In the genomic region with DNA sequence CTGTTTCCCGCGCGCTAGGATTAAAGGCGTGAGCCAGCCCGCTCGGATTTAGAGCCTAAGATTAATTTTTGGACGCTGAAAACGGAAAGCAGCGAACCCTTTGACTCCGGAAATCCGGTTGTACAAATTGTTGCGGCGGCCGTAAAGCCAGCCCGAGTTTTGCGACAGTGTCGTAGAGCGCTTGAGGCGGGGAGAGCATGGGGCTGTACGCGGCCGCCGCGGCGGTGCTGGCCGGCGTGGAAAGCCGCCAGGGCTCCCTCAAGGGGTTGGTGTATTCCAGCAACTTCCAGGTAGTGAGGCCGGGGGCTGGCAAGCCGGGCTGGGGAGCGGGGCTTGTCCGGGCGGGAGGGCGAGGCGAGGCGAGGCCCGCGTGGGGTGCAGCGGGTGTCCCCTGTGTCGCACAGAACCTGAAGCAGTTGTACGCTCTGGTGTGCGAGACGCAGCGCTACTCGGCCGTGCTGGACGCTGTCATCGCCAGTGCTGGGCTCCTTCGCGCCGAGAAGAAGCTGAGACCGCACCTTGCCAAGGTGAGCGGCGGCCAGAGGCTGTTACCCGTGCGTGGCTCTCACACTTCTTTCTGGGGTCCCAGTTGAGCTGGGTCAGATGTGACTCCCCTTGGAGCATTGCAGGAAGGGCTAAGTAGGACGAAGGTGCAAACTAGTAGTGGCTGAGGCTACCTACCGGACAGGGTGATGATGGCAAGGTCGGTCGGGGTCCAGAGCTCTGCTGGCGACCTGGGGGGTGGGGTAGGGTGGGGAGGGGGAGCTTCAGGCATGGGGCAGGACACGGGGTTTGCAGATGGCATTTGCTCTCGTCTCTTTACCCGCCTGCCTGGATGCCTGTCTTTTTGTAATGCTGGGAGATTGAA, we compare ENCODE assay signal across 8 mouse cellular contexts. TPM values are rescaled to one million over a fixed set of nuclear protein-coding genes. Genes with fewer than 3 reads are reported as not detected.
A peak's percentile ranks its signal among the peaks of the same experiment; 100 is the strongest.
DNase-seq lines count a peak whose midpoint lies in the region; ATAC-seq and TF ChIP-seq lines count a peak whose summit lies in the region.

Gene Nsun5, plus strand, starts transcription at position 167 of the 868 bp plus-strand sequence.

- TF ChIP-seq EP300 in liver, embryonic 14.5 days (IDR thresholded peaks at IDR 0.05; ENCODE audit: low read depth) = no peak
- TF ChIP-seq EP300 in stomach, postnatal 0 days (optimal IDR thresholded peaks at IDR 0.05) = no peak

- H3K27me3 ChIP-seq in forebrain, embryonic 10.5 days (ENCODE audit: poor library complexity, severe bottlenecking) = no peaks in the 10 kb centered on the region
- H3K27me3 ChIP-seq in heart, embryonic 15.5 days = 0 out of 2 replicates have a peak, but pooled peaks cover 8% of the 10 kb centered on the region
- no peaks in the 10 kb centered on the region for H3K27me3 ChIP-seq in liver, embryonic 14.5 days (ENCODE audit: control insufficient read depth, insufficient read depth, low read length)
- no peaks in the 10 kb centered on the region for H3K27me3 ChIP-seq in neural tube, embryonic 11.5 days (ENCODE audit: control insufficient read depth, insufficient read depth, low read length)
- no peaks in the 10 kb centered on the region for H3K27me3 ChIP-seq in stomach, postnatal 0 days (ENCODE audit: control insufficient read depth, insufficient read depth, low read length)

- peaks cover 40% of the 10 kb centered on the region for H3K36me3 ChIP-seq in forebrain, embryonic 10.5 days (replicated peaks)
- H3K36me3 ChIP-seq in heart, embryonic 15.5 days = peaks cover 36% of the 10 kb centered on the region
- peaks cover 12% of the 10 kb centered on the region for H3K36me3 ChIP-seq in liver, embryonic 14.5 days (replicated peaks; ENCODE audit: control insufficient read depth, insufficient read depth, low read depth)
- H3K36me3 ChIP-seq in neural tube, embryonic 11.5 days (ENCODE audit: control insufficient read depth, insufficient read depth, low read length) = peaks cover 7% of the 10 kb centered on the region
- peaks cover 13% of the 10 kb centered on the region; the same call in 1 of the 2 replicates for H3K36me3 ChIP-seq in stomach, postnatal 0 days (ENCODE audit: control insufficient read depth, insufficient read depth, low read length)

- peaks cover 7% of the 10 kb centered on the region for H3K9me3 ChIP-seq in forebrain, embryonic 10.5 days
- no peaks in the 10 kb centered on the region for H3K9me3 ChIP-seq in heart, embryonic 15.5 days (replicated peaks)
- H3K9me3 ChIP-seq in liver, embryonic 14.5 days (ENCODE audit: control insufficient read depth, low read length) = no peaks in the 10 kb centered on the region
- no peaks in the 10 kb centered on the region for H3K9me3 ChIP-seq in neural tube, embryonic 11.5 days (ENCODE audit: control insufficient read depth, low read length)
- no peaks in the 10 kb centered on the region for H3K9me3 ChIP-seq in stomach, postnatal 0 days (ENCODE audit: control insufficient read depth, low read length)

- H3K9ac ChIP-seq in heart, embryonic 15.5 days = peak within 1 kb of the TSS; percentile 87
- H3K9ac ChIP-seq in liver, embryonic 14.5 days (replicated peaks) = peak within 1 kb of the TSS; percentile 84
- H3K9ac ChIP-seq in neural tube, embryonic 11.5 days (ENCODE audit: low read length) = peak within 1 kb of the TSS; percentile 77
- peak within 1 kb of the TSS; percentile 88 for H3K9ac ChIP-seq in stomach, postnatal 0 days (ENCODE audit: low read length)

- peak; percentile 91 for ATAC-seq in CD4-positive, CD25-positive, alpha-beta regulatory T cell, adult 4 months
- ATAC-seq in heart, embryonic 15.5 days (replicated peaks; ENCODE audit: insufficient number of reproducible peaks, insufficient read depth, low FRiP score, low read depth) = peak; percentile 67
- peak; percentile 82 for ATAC-seq in liver, embryonic 14.5 days (ENCODE audit: insufficient read depth)
- peak; percentile 67; the same call in 1 of the 2 replicates for ATAC-seq in neural tube, embryonic 11.5 days (ENCODE audit: insufficient read depth, low FRiP score, low TSS enrichment)
- peak; percentile 83 for ATAC-seq in stomach, postnatal 0 days (ENCODE audit: low FRiP score, low TSS enrichment)

- peak within 1 kb of the TSS; percentile 82 for H3K4me2 ChIP-seq in heart, embryonic 15.5 days
- peak within 1 kb of the TSS; percentile 92 for H3K4me2 ChIP-seq in liver, embryonic 14.5 days (ENCODE audit: low read depth)
- peak within 1 kb of the TSS; percentile 89 for H3K4me2 ChIP-seq in neural tube, embryonic 11.5 days (ENCODE audit: low read depth)
- H3K4me2 ChIP-seq in stomach, postnatal 0 days (replicated peaks; ENCODE audit: low read depth) = peak within 1 kb of the TSS; percentile 91

- peak within 1 kb of the TSS; percentile 88 for H3K27ac ChIP-seq in forebrain, embryonic 10.5 days
- H3K27ac ChIP-seq in heart, embryonic 15.5 days = peak within 1 kb of the TSS; percentile 78
- H3K27ac ChIP-seq in liver, embryonic 14.5 days = peak within 1 kb of the TSS; percentile 83
- H3K27ac ChIP-seq in neural tube, embryonic 11.5 days (ENCODE audit: low read depth, low read length) = peak within 1 kb of the TSS; percentile 63; the same call in 1 of the 2 replicates
- peak within 1 kb of the TSS; percentile 78 for H3K27ac ChIP-seq in stomach, postnatal 0 days (replicated peaks)

- DNase-seq in c-Kit-negative CD71-positive TER-119-positive erythroid progenitor cells, embryonic 14.5 days (ENCODE audit: low read depth, low spot score) = peak; percentile 91
- DNase-seq in forebrain, embryonic 10.5 days (ENCODE audit: extremely low spot score, low spot score) = peak; percentile 95
- peak; percentile 97 to 98 for DNase-seq in kidney, postnatal 25 days
- peak; percentile 92 to 93 (median 93) for DNase-seq in liver, embryonic 14.5 days (ENCODE audit: low read depth in 3 of 3, low spot score in 3 of 3)
- DNase-seq in neural tube, embryonic 11.5 days (ENCODE audit: low spot score) = peak; percentile 98
- peak; percentile 94 for DNase-seq in stomach, postnatal 0 days (ENCODE audit: low spot score)

- H3K4me1 ChIP-seq in forebrain, embryonic 10.5 days = peaks cover 20% of the 10 kb centered on the region
- peaks cover 17% of the 10 kb centered on the region for H3K4me1 ChIP-seq in heart, embryonic 15.5 days (replicated peaks)
- H3K4me1 ChIP-seq in liver, embryonic 14.5 days (replicated peaks; ENCODE audit: control insufficient read depth in 2 of 2, insufficient read depth in 2 of 2, low read length in 1 of 2) = peaks cover 5 to 7% of the 10 kb centered on the region in 2 experiments; a peak in 3 of 4 replicates
- H3K4me1 ChIP-seq in neural tube, embryonic 11.5 days (ENCODE audit: control insufficient read depth, insufficient read depth, low read length) = peaks cover 6% of the 10 kb centered on the region; the same call in 1 of the 2 replicates
- H3K4me1 ChIP-seq in stomach, postnatal 0 days (replicated peaks; ENCODE audit: control insufficient read depth, insufficient read depth) = peaks cover 2% of the 10 kb centered on the region; the same call in 1 of the 2 replicates

- WGBS in forebrain, embryonic 10.5 days = under 1% methylated on average over 64 of the region's 64 CpGs
- WGBS in heart, embryonic 15.5 days = under 1% methylated on average over 64 of the region's 64 CpGs
- WGBS in liver, embryonic 14.5 days (ENCODE audit: insufficient replicate concordance) = under 1% methylated on average over 64 of the region's 64 CpGs
- under 1% methylated on average over 62 of the region's 64 CpGs for WGBS in neural tube, embryonic 11.5 days
- WGBS in stomach, postnatal 0 days = under 1% methylated on average over 62 of the region's 64 CpGs

- H3K4me3 ChIP-seq in forebrain, embryonic 10.5 days = peak within 1 kb of the TSS; percentile 98
- H3K4me3 ChIP-seq in heart, embryonic 15.5 days = peak within 1 kb of the TSS; percentile 80
- peak within 1 kb of the TSS; percentile 77 to 94 for H3K4me3 ChIP-seq in liver, embryonic 14.5 days (ENCODE audit: insufficient read depth in 1 of 2, low read depth in 2 of 2, low read length in 2 of 2)
- H3K4me3 ChIP-seq in neural tube, embryonic 11.5 days (ENCODE audit: low read depth, low read length) = peak within 1 kb of the TSS; percentile 85
- H3K4me3 ChIP-seq in stomach, postnatal 0 days (ENCODE audit: low read depth, low read length) = peak within 1 kb of the TSS; percentile 84

- 0 out of 2 replicates have a peak, but pooled peaks have one; percentile 1 for TF ChIP-seq CTCF in liver, embryonic 14.5 days (IDR thresholded peaks at IDR 0.05; ENCODE audit: low read depth)
- TF ChIP-seq CTCF in stomach, postnatal 0 days (IDR thresholded peaks at IDR 0.05; ENCODE audit: low read depth) = no peak; the same call in 1 of the 2 replicates

RNA-seq across cellular contexts. Expression of gene Nsun5, which starts in this region (rescaled TPM):
- polyA plus RNA-seq in CD4-positive, CD25-positive, alpha-beta regulatory T cell, adult 4 months (2017; shearing (Covaris generic)) = 10 to 100 TPM; 24.7 to 29.1 TPM
- polyA plus RNA-seq in forebrain, embryonic 10.5 days (2016; fragmentation: Nextera tagmentation; extraction: Ambion mirVana) = 49.7 and 51.2 TPM in 2 replicates
- 19.6 and 23.7 TPM in 2 replicates for polyA plus RNA-seq in heart, embryonic 15.5 days (2015; fragmentation: Nextera tagmentation; extraction: Ambion mirVana)
- polyA plus RNA-seq in liver, embryonic 14.5 days (2012; rRNA removed) = 12.4 and 13.9 TPM in 2 replicates
- polyA plus RNA-seq in liver, embryonic 14.5 days (2014; fragmentation: Nextera tagmentation; extraction: Ambion mirVana) = 10.5 and 12.9 TPM in 2 replicates
- polyA plus RNA-seq in neural tube, embryonic 11.5 days (2014; fragmentation: Nextera tagmentation; extraction: Ambion mirVana) = 30.3 and 30.5 TPM in 2 replicates
- polyA plus RNA-seq in stomach, postnatal 0 days (2015; fragmentation: Nextera tagmentation; extraction: Ambion mirVana) = 13.5 and 15.2 TPM in 2 replicates

Comparison
In these comparisons a context has a peak if more than half of its experiments do, and no peak if none do; other contexts are left out.
1. Peak in every context shown above with its lines: DNase-seq, ATAC-seq, H3K4me3 ChIP-seq and H3K27ac ChIP-seq.